Mouse (Mus musculus) heart, embryonic 11.5 days (tissue): ENCODE measurements around the gene Naf1. TPM values are rescaled to one million over a fixed set of nuclear protein-coding genes. Genes with fewer than 3 reads are reported as not detected.

ENCODE experiments used
- ATAC-seq: fragments of 200-750 bp; cut with Nextera tagmentation; replicated peaks from 2 replicates; pipeline ENCODE4 v1.8.0; 2017; ENCODE audit warnings: moderate library complexity; ENCODE audit not compliant: insufficient number of reproducible peaks, low FRiP score, low TSS enrichment
- H3K27ac ChIP-seq: fragments of 300-500 bp; sonication (generic); 2 replicates; pipeline ENCODE4 v1.5.1; 2014; ENCODE audit warnings: mild to moderate bottlenecking, low read depth, low read length
- H3K27me3 ChIP-seq: fragments of 300-500 bp; sonication (generic); 2 replicates; pipeline ENCODE4 v1.6.1; 2014; ENCODE audit warnings: mild to moderate bottlenecking, low read length, mixed read lengths; ENCODE audit not compliant: control insufficient read depth, insufficient read depth
- H3K36me3 ChIP-seq: fragments of 300-500 bp; sonication (generic); 2 replicates; pipeline ENCODE4 v1.6.1; 2014; ENCODE audit warnings: mild to moderate bottlenecking, low read length, moderate library complexity, mixed read lengths; ENCODE audit not compliant: control insufficient read depth, insufficient read depth
- H3K4me1 ChIP-seq: fragments of 300-500 bp; sonication (generic); 2 replicates; pipeline ENCODE4 v1.6.1; 2014; ENCODE audit warnings: low read length; ENCODE audit not compliant: control insufficient read depth, insufficient read depth
- H3K4me2 ChIP-seq: fragments of 300-500 bp; sonication (generic); 2 replicates; pipeline ENCODE4 v1.6.1; 2014; ENCODE audit warnings: mild to moderate bottlenecking, moderate library complexity
- H3K4me3 ChIP-seq: fragments of 300-500 bp; sonication (generic); 2 replicates; pipeline ENCODE4 v1.5.1; 2014; ENCODE audit warnings: low read depth, low read length
- H3K9ac ChIP-seq: fragments of 300-500 bp; sonication (generic); 2 replicates; pipeline ENCODE4 v1.6.1; 2014; ENCODE audit warnings: mild to moderate bottlenecking, low read depth, low read length, moderate library complexity
- H3K9me3 ChIP-seq: fragments of 300-500 bp; sonication (generic); replicated peaks from 2 replicates; pipeline ENCODE4 v1.6.1; 2016; ENCODE audit warnings: low read length; ENCODE audit not compliant: control insufficient read depth
- WGBS: fragments of 180-500 bp; shearing (Covaris S2); extraction: QIAGEN DNeasy Blood & Tissue Kit; methylation state at CpG from one replicate; pipeline ENCODE4 v1.1.7; 2014; ENCODE audit not compliant: insufficient replicate concordance; 5-methylcytosine and 5-hydroxymethylcytosine counted together
- polyA plus RNA-seq: library from polyadenylated mRNA; unstranded; fragments of >200 nt; fragmentation: Nextera tagmentation; extraction: Ambion mirVana; gene quantifications from 2 replicates; pipeline ENCODE4 v1.2.1, GENCODE M21; 2014

Naf1 gene
- polyA plus RNA-seq, 1 experiment from 2014 or later: 3.4 TPM

GRCm38 (mm10) chr8:66918471-66918870, 58.5 kb downstream of the Naf1 start:
- 58% methylated on average over 4 of the region's 4 CpGs for WGBS
- no peak overlapping the region for H3K27ac ChIP-seq
- ATAC-seq: no peak

GRCm38 (mm10) chr8:66933746-66934145, 73.7 kb downstream of the Naf1 start:
- no peak overlapping the region for H3K4me2 ChIP-seq
- H3K4me1 ChIP-seq: no peaks in the 10 kb centered on the region
- H3K27me3 ChIP-seq: no peaks in the 10 kb centered on the region
- whole genome bisulfite sequencing: 82% methylated on average over 4 of the region's 4 CpGs
- no peak overlapping the region for H3K27ac ChIP-seq
- no peak overlapping the region for H3K4me3 ChIP-seq
- no peak for ATAC-seq
- no peaks in the 10 kb centered on the region for H3K9me3 ChIP-seq
- no peak overlapping the region for H3K9ac ChIP-seq
- H3K36me3 ChIP-seq: no peaks in the 10 kb centered on the region

More at GRCm38 (mm10) chr8:66918471-66918870, 58.5 kb downstream of the Naf1 start:
- no peaks in the 10 kb centered on the region for H3K36me3 ChIP-seq
- H3K4me1 ChIP-seq: no peaks in the 10 kb centered on the region
- H3K27me3 ChIP-seq: no peaks in the 10 kb centered on the region
- H3K4me2 ChIP-seq: no peak overlapping the region
- no peak overlapping the region for H3K9ac ChIP-seq
- H3K4me3 ChIP-seq: no peak overlapping the region
- no peaks in the 10 kb centered on the region for H3K9me3 ChIP-seq

- H3K4me3 ChIP-seq: no peak overlapping the region
- H3K27me3 ChIP-seq: no peaks in the 10 kb centered on the region
- no peaks in the 10 kb centered on the region for H3K4me1 ChIP-seq
- H3K9ac ChIP-seq: no peak overlapping the region
- H3K9me3 ChIP-seq: no peaks in the 10 kb centered on the region
- H3K36me3 ChIP-seq: no peaks in the 10 kb centered on the region
- 81% methylated on average over 3 of the region's 3 CpGs for WGBS
- no peak overlapping the region for H3K27ac ChIP-seq
- H3K4me2 ChIP-seq: no peak overlapping the region
- no peak for ATAC-seq
These were observed 76.2 kb downstream of the Naf1 start for GRCm38 (mm10) chr8:66936236-66936635.

Other genes starting within 250 kb of the Naf1 start
- gene Npy5r, start 172.1 kb upstream of the Naf1 start, polyA plus RNA-seq: 0.27 TPM in 1 of 2 replicates, not detected in the other
- 1.4 and 1.6 TPM in 2 replicates for gene Npy1r, start 163.0 kb upstream of the Naf1 start, polyA plus RNA-seq